Mouse (Mus musculus): ENCODE results near the gene Limch1. TPM values are rescaled to one million over a fixed set of nuclear protein-coding genes. Genes with fewer than 3 reads are reported as not detected.

Gene Limch1
- total RNA-seq, 1 experiment = 7.5 TPM

DNA sequence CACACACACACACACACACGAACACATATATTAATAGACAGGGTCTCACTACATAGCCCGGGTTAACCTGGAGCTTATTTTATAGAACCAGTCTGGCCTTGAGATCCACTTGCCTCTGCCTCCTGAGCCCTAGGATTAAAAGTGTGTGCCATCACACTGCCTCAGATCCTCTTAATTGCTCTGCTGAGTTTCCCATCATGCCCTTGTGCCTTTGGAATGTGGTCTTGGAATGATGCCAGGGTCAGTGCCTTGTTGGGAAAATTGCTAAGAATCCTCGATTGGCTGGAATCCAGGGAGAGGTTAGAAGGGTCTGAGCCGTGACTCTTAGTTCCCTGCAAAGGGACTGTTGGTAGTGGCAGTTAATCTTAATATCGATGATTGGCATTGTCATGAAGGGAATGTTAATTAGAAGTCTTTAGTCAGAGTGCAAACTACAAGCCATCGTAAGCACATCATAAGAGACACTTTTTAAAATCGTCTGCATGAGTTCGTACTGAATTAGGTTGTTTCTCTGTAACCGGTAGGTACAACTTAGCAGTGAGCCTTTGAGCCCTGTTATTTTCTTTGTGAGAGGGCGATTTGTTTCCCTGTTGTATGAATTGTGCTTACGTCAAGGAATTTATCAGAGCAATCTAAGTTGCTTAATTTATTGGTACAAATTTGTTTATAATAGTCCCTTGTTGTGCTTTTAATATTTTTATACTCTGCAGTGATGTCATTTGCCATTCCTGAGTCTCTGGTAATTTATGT lies 109.9 kb downstream of the Limch1 start:
- DNase-seq (ENCODE audit: low read depth, low spot score) = no peak
- Histone ChIP-seq H3K9ac (ENCODE audit: insufficient read depth, low read depth, low read length, poor library complexity, severe bottlenecking) (no peak overlapping the region), H3K36me3 (ENCODE audit: control insufficient read depth, insufficient read depth, low read length, poor library complexity, severe bottlenecking) (no peaks in the 10 kb centered on the region), H3K4me1 (ENCODE audit: control insufficient read depth in 2 of 2, insufficient read depth in 2 of 2, low read length in 2 of 2, poor library complexity in 1 of 2) (no peaks in the 10 kb centered on the region), H3K27ac (ENCODE audit: insufficient read depth, low read depth, low read length, poor library complexity, severe bottlenecking) (no peak overlapping the region), H3K4me3 (ENCODE audit: insufficient read depth in 1 of 2, low read depth in 1 of 2, low read length in 2 of 2, poor library complexity in 1 of 2, severe bottlenecking in 1 of 2) (no peak overlapping the region), H3K9me3 (ENCODE audit: control insufficient read depth, insufficient read depth, low read depth, low read length) (no peaks in the 10 kb centered on the region)
- no peak for TF ChIP-seq ZNF384 (IDR thresholded peaks at IDR 0.05; ENCODE audit: low read depth, low read length)
- TF ChIP-seq MAFK (IDR thresholded peaks at IDR 0.05; ENCODE audit: insufficient read depth, low read depth, low read length) = no peak
- no peak for TF ChIP-seq CHD2 (IDR thresholded peaks at IDR 0.05; ENCODE audit: low read depth, low read length)
- in situ Hi-C loops (cut with MboI; ENCODE audit: low sequenced_read_pairs in 2 of 2, unreplicated experiment in 2 of 2) = no loop called here

DNA sequence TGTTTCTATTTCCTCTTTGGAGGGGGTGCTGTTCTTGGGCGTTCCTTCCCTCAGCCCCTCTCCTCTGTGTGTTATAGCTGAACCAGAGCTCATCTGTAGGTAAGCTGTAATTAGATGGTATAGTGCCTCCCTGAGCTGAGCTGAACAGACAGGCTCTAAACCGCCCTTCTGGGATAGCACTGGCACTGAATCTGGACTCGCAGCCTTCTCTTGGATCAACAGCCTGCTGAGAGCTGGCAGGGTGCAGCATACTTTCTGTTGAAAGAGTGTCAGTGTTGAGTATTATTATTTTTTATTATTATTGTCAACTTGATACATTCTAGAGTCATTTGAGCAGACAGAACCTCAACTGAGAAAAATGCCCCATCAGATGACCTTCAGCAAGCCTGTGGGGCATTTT lies 113.9 kb downstream of the Limch1 start:
- no peak for TF ChIP-seq ZNF384 (IDR thresholded peaks at IDR 0.05; ENCODE audit: low read depth, low read length)
- no peak for TF ChIP-seq HCFC1 (IDR thresholded peaks at IDR 0.05; ENCODE audit: borderline replicate concordance, insufficient read depth, low read length)
- no peak overlapping the region for H3K4me3 ChIP-seq (ENCODE audit: insufficient read depth in 1 of 2, low read depth in 1 of 2, low read length in 2 of 2, poor library complexity in 1 of 2, severe bottlenecking in 1 of 2)
- no peaks in the 10 kb centered on the region for H3K9me3 ChIP-seq (ENCODE audit: control insufficient read depth, insufficient read depth, low read depth, low read length)
- H3K9ac ChIP-seq (ENCODE audit: insufficient read depth, low read depth, low read length, poor library complexity, severe bottlenecking) = no peak overlapping the region
- H3K4me1 ChIP-seq (ENCODE audit: control insufficient read depth in 2 of 2, insufficient read depth in 2 of 2, low read length in 2 of 2, poor library complexity in 1 of 2) = no peaks in the 10 kb centered on the region
- in situ Hi-C loops (cut with MboI; ENCODE audit: low sequenced_read_pairs in 2 of 2, unreplicated experiment in 2 of 2) = no loop called here
- H3K27ac ChIP-seq (ENCODE audit: insufficient read depth, low read depth, low read length, poor library complexity, severe bottlenecking) = no peak overlapping the region
- DNase-seq (ENCODE audit: low read depth, low spot score) = no peak
- no peaks in the 10 kb centered on the region for H3K36me3 ChIP-seq (ENCODE audit: control insufficient read depth, insufficient read depth, low read length, poor library complexity, severe bottlenecking)

DNA sequence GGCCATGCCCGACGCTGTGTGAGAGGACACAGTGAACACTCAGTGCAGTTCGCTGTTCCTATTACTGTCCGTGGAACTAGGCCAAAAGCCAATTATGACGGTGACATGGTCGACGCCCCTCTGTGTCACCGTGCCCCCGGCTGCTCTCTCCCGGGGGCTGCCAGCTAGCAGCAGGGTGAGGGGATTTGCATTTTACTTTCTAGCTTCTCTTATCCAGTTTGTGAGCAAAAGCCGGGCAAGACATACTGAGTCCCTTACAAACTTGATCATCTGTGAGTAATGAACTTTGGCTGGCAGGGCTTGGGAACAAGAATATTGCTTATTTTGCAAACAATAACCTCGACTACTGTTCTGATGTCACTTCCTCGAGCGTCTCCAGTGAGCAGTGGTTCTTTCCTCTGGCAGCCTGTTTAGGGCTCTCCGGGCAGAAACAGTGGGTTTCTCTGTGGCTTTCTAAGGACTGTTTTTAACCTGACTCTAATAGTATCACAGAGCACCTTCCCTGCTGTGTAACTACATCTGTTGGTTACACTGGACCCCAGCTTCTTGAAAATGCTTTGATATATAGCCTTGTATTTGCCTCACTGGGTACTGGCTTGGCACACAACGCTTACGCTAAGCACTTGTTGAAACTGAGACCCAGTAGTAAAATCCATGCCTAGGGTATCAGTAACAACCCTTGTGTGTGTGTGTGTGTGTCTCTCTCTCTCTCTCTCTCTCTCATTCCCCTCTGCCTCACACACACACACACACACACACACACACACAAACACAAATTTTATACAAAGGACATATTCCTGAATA lies 115.8 kb downstream of the Limch1 start:
- no peak overlapping the region for H3K27ac ChIP-seq (ENCODE audit: insufficient read depth, low read depth, low read length, poor library complexity, severe bottlenecking)
- no peak overlapping the region for H3K9ac ChIP-seq (ENCODE audit: insufficient read depth, low read depth, low read length, poor library complexity, severe bottlenecking)
- TF ChIP-seq ZNF384 (IDR thresholded peaks at IDR 0.05; ENCODE audit: low read depth, low read length) (no peak), ZC3H11A (IDR thresholded peaks at IDR 0.05; ENCODE audit: borderline replicate concordance, low read depth, low read length) (no peak), CHD2 (IDR thresholded peaks at IDR 0.05; ENCODE audit: low read depth, low read length) (no peak), MAFK (IDR thresholded peaks at IDR 0.05; ENCODE audit: insufficient read depth, low read depth, low read length) (no peak), HCFC1 (IDR thresholded peaks at IDR 0.05; ENCODE audit: borderline replicate concordance, insufficient read depth, low read length) (no peak)
- in situ Hi-C loops (cut with MboI; ENCODE audit: low sequenced_read_pairs in 2 of 2, unreplicated experiment in 2 of 2) = no loop called here
- no peaks in the 10 kb centered on the region for H3K4me1 ChIP-seq (ENCODE audit: control insufficient read depth in 2 of 2, insufficient read depth in 2 of 2, low read length in 2 of 2, poor library complexity in 1 of 2)
- no peaks in the 10 kb centered on the region for H3K36me3 ChIP-seq (ENCODE audit: control insufficient read depth, insufficient read depth, low read length, poor library complexity, severe bottlenecking)
- DNase-seq (ENCODE audit: low read depth, low spot score) = no peak
- no peak overlapping the region for H3K4me3 ChIP-seq (ENCODE audit: insufficient read depth in 1 of 2, low read depth in 1 of 2, low read length in 2 of 2, poor library complexity in 1 of 2, severe bottlenecking in 1 of 2)
- H3K9me3 ChIP-seq (ENCODE audit: control insufficient read depth, insufficient read depth, low read depth, low read length) = no peaks in the 10 kb centered on the region

DNA sequence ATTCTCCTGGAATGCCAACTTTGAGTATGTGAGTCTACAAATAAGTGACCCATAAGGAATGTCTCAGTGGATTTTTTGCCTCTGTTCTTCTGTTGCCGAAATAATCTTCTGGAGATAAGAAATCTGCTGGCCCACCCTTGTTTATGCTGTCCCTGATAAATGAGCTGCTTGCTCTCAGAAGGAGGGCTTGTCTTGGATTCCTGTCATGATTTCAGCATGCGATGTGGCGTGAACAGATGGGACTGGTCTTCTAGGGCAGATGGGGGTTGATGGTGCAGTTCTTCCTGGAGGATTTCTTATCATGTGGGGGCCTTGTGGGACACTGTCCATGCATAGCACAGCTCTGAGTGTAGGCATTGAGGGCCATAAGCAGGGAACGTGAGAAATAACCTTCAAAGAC lies 116.5 kb downstream of the Limch1 start:
- no peak for DNase-seq (ENCODE audit: low read depth, low spot score)
- H3K4me1 ChIP-seq (ENCODE audit: control insufficient read depth in 2 of 2, insufficient read depth in 2 of 2, low read length in 2 of 2, poor library complexity in 1 of 2) = no peaks in the 10 kb centered on the region
- TF ChIP-seq CHD2 (IDR thresholded peaks at IDR 0.05; ENCODE audit: low read depth, low read length) (no peak), HCFC1 (IDR thresholded peaks at IDR 0.05; ENCODE audit: borderline replicate concordance, insufficient read depth, low read length) (no peak), ZNF384 (IDR thresholded peaks at IDR 0.05; ENCODE audit: low read depth, low read length) (no peak), ZC3H11A (IDR thresholded peaks at IDR 0.05; ENCODE audit: borderline replicate concordance, low read depth, low read length) (no peak), MAFK (IDR thresholded peaks at IDR 0.05; ENCODE audit: insufficient read depth, low read depth, low read length) (no peak)
- H3K4me3 ChIP-seq (ENCODE audit: insufficient read depth in 1 of 2, low read depth in 1 of 2, low read length in 2 of 2, poor library complexity in 1 of 2, severe bottlenecking in 1 of 2) = no peak overlapping the region
- no peaks in the 10 kb centered on the region for H3K36me3 ChIP-seq (ENCODE audit: control insufficient read depth, insufficient read depth, low read length, poor library complexity, severe bottlenecking)
- no peak overlapping the region for H3K9ac ChIP-seq (ENCODE audit: insufficient read depth, low read depth, low read length, poor library complexity, severe bottlenecking)
- H3K9me3 ChIP-seq (ENCODE audit: control insufficient read depth, insufficient read depth, low read depth, low read length) = no peaks in the 10 kb centered on the region
- in situ Hi-C loops (cut with MboI; ENCODE audit: low sequenced_read_pairs in 2 of 2, unreplicated experiment in 2 of 2) = no loop called here
- H3K27ac ChIP-seq (ENCODE audit: insufficient read depth, low read depth, low read length, poor library complexity, severe bottlenecking) = no peak overlapping the region
